In the genomic region with DNA sequence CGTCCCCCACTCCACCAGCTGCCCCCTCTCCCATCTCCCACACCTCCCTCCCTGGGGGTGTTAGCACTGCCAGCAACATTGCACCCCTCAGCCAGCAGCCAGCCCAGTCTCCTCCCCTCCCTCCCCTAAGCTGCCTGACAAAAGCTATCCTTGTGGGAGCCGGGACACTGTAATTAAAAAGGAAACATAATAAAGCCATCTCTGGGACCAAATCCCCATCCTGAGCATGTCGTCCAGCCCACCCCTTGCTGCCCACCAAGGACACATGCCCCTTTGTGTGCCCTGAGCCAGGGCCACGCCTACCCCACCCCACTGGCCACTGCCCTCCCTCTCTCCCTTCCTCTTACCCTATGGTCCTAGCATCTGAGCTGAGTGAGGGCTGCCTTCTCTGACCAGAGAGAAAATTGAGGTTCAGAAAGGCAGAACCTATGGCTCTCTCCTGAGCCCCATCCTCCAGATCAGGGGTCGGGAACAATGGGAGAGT, we compare ENCODE assay signal across 18 mouse cellular contexts.
"Had no signal": no experiment of that assay in that cellular context is flagged by ENCODE, and none has a peak within 500 bp of the region (broad histone marks: within the 10 kb centered on the region; RNA-seq: fewer than 3 reads in every experiment).

No protein-coding gene starts in this region.

- H3K4me3 ChIP-seq: kidney, embryonic 15.5 days; limb, embryonic 13.5 days; liver, embryonic 12.5 days; liver, embryonic 15.5 days; lung, embryonic 15.5 days; megakaryocyte, embryonic 14.5 days; midbrain, embryonic 12.5 days; myocyte had no signal

- H3K36me3 ChIP-seq: kidney, embryonic 15.5 days; limb, embryonic 13.5 days; liver, embryonic 12.5 days; liver, embryonic 15.5 days; lung, embryonic 15.5 days; midbrain, embryonic 12.5 days had no signal

- H3K9ac ChIP-seq: kidney, embryonic 15.5 days; limb, embryonic 13.5 days; liver, embryonic 12.5 days; liver, embryonic 15.5 days; lung, embryonic 15.5 days; midbrain, embryonic 12.5 days had no signal

- H3K4me2 ChIP-seq: kidney, embryonic 15.5 days; limb, embryonic 13.5 days; liver, embryonic 12.5 days; liver, embryonic 15.5 days; lung, embryonic 15.5 days; midbrain, embryonic 12.5 days had no signal

- H3K9me3 ChIP-seq: kidney, embryonic 15.5 days; limb, embryonic 13.5 days; liver, embryonic 12.5 days; liver, embryonic 15.5 days; lung, embryonic 15.5 days; megakaryocyte, embryonic 14.5 days; midbrain, embryonic 12.5 days had no signal

- ATAC-seq: intestine, postnatal 0 days; liver, embryonic 12.5 days had no signal

- H3K27ac ChIP-seq: kidney, embryonic 15.5 days; limb, embryonic 13.5 days; liver, embryonic 12.5 days; liver, embryonic 15.5 days; lung, embryonic 15.5 days; midbrain, embryonic 12.5 days had no signal

- H3K27me3 ChIP-seq: kidney, embryonic 15.5 days; limb, embryonic 13.5 days had no signal

- H3K4me1 ChIP-seq: liver, embryonic 12.5 days; liver, embryonic 15.5 days; megakaryocyte, embryonic 14.5 days had no signal

- DNase-seq: kidney, adult 8-10 months; kidney, postnatal 14 days; kidney, postnatal 4 days; liver; lung, adult 18-20 months; lung, postnatal 10 days; lung, postnatal 36 days; thymus, adult 18-20 months; thymus, postnatal 36 days had no signal
